Mouse (Mus musculus) left cerebral cortex, adult 8-10 months (tissue): ENCODE results near the gene Gm13078. TPM values are rescaled to one million over a fixed set of nuclear protein-coding genes. Genes with fewer than 3 reads are reported as not detected.

ENCODE experiments used
- DNase-seq, 2 experiments: peaks; one replicate each; pipeline ENCODE4 v3.0.0; 2022; ENCODE audit warnings: low spot score in 2 of 2
- total RNA-seq, 4 experiments: library from RNA; stranded (reverse); gene quantifications; 2 replicates each; pipeline ENCODE4 v1.2.4; 2022

The Gm13078 gene
- not detected for total RNA-seq

GRCm38 (mm10) chr4:143719155-143719554 lies at the start of gene Gm13078:
TSS of gene Gm13078 (plus strand) at chr4:143719455.
- no peak for DNase-seq

- DNase-seq = no peak
Observed at GRCm38 (mm10) chr4:143702611-143703010, 16.6 kb upstream of the Gm13078 start, which contains the start of gene Gm13089. TSS of gene Gm13089 (minus strand) at chr4:143702711.

Other genes with a start within 250 kb of the Gm13078 start
- gene Gm13043, start 208.1 kb upstream of the Gm13078 start, total RNA-seq = not detected
- not detected for gene Gm13040, start 183.5 kb upstream of the Gm13078 start, total RNA-seq
- gene BC080695, start 167.8 kb upstream of the Gm13078 start, total RNA-seq = not detected
- not detected for gene Gm13057, start 167.7 kb upstream of the Gm13078 start, total RNA-seq
- gene Gm13083, start 104.5 kb upstream of the Gm13078 start, total RNA-seq = not detected
- not detected for gene Gm13088, start 62.2 kb upstream of the Gm13078 start, total RNA-seq
- gene Gm13089, start 16.7 kb upstream of the Gm13078 start, total RNA-seq = not detected
- not detected for gene Gm13023, start 69.9 kb downstream of the Gm13078 start, total RNA-seq
- gene Gm13084, start 96.6 kb downstream of the Gm13078 start, total RNA-seq = not detected
- not detected for gene Gm13103, start 127.0 kb downstream of the Gm13078 start, total RNA-seq
- not detected for gene Pramef6, start 180.9 kb downstream of the Gm13078 start, total RNA-seq
- not detected for gene Pramef25, start 231.6 kb downstream of the Gm13078 start, total RNA-seq
- not detected for gene Gm13101, start 247.5 kb downstream of the Gm13078 start, total RNA-seq